Mouse (Mus musculus): ENCODE measurements around the gene Meaf6. TPM values are rescaled to one million over a fixed set of nuclear protein-coding genes. Genes with fewer than 3 reads are reported as not detected.

The Meaf6 gene
- polyA plus RNA-seq, 1 experiment from 2014 or later = 150 TPM

Other genes starting within 250 kb of the Meaf6 start
- 39.6 and 46.6 TPM in 2 replicates for gene Yrdc, start 234.5 kb upstream of the Meaf6 start, polyA plus RNA-seq (2015; fragmentation: Nextera tagmentation; extraction: Ambion mirVana)
- gene 1110065P20Rik, start 233.9 kb upstream of the Meaf6 start, polyA plus RNA-seq (2015; fragmentation: Nextera tagmentation; extraction: Ambion mirVana) = 74.9 and 80.2 TPM in 2 replicates
- 8.2 and 10.0 TPM in 2 replicates for gene Maneal, start 223.0 kb upstream of the Meaf6 start, polyA plus RNA-seq (2015; fragmentation: Nextera tagmentation; extraction: Ambion mirVana)
- gene Epha10, start 204.2 kb upstream of the Meaf6 start, polyA plus RNA-seq (2015; fragmentation: Nextera tagmentation; extraction: Ambion mirVana) = 4.7 and 5.3 TPM in 2 replicates
- 13.3 and 17.1 TPM in 2 replicates for gene 9930104L06Rik, start 148.1 kb upstream of the Meaf6 start, polyA plus RNA-seq (2015; fragmentation: Nextera tagmentation; extraction: Ambion mirVana)
- 30.1 and 38.2 TPM in 2 replicates for gene Cdca8, start 145.8 kb upstream of the Meaf6 start, polyA plus RNA-seq (2015; fragmentation: Nextera tagmentation; extraction: Ambion mirVana)
- 1.5 and 1.7 TPM in 2 replicates for gene Rspo1, start 98.7 kb upstream of the Meaf6 start, polyA plus RNA-seq (2015; fragmentation: Nextera tagmentation; extraction: Ambion mirVana)
- gene Gnl2, start 68.5 kb upstream of the Meaf6 start, polyA plus RNA-seq (2015; fragmentation: Nextera tagmentation; extraction: Ambion mirVana) = 91.6 and 94.2 TPM in 2 replicates
- gene Dnali1, start 19.4 kb upstream of the Meaf6 start, polyA plus RNA-seq (2015; fragmentation: Nextera tagmentation; extraction: Ambion mirVana) = 0.54 and 0.63 TPM in 2 replicates
- 23.8 and 27.9 TPM in 2 replicates for gene Snip1, start 18.5 kb upstream of the Meaf6 start, polyA plus RNA-seq (2015; fragmentation: Nextera tagmentation; extraction: Ambion mirVana)
- 0.18 and 0.29 TPM in 2 replicates for gene Zc3h12a, start 42.7 kb downstream of the Meaf6 start, polyA plus RNA-seq (2015; fragmentation: Nextera tagmentation; extraction: Ambion mirVana)

All from neural tube, embryonic 13.5 days (tissue).